Mouse (Mus musculus) kidney, adult 2 months (tissue): Measurements from ENCODE around the gene Cyp4f40.
"Not testable (repeated sequence)": the region's sequence is repeated elsewhere in the genome, so short reads cannot be mapped to it uniquely, and the experiment has no call there.

Source experiments
- CTCF ChIP-seq: fragments of 200-500 bp; conservative IDR thresholded peaks from 2 replicates; pipeline ENCODE4 v1.5.1; 2011; ENCODE audit warnings: low read depth, mild to moderate bottlenecking, control low read depth, low read length, moderate library complexity, mixed read lengths; ENCODE audit not compliant: insufficient read depth, insufficient read length
- POLR2A ChIP-seq: fragments of 200-500 bp; IDR thresholded peaks from one replicate; pipeline ENCODE4 v1.6.1; 2011; ENCODE audit warnings: low read depth, low read length, control low read depth

DNA sequence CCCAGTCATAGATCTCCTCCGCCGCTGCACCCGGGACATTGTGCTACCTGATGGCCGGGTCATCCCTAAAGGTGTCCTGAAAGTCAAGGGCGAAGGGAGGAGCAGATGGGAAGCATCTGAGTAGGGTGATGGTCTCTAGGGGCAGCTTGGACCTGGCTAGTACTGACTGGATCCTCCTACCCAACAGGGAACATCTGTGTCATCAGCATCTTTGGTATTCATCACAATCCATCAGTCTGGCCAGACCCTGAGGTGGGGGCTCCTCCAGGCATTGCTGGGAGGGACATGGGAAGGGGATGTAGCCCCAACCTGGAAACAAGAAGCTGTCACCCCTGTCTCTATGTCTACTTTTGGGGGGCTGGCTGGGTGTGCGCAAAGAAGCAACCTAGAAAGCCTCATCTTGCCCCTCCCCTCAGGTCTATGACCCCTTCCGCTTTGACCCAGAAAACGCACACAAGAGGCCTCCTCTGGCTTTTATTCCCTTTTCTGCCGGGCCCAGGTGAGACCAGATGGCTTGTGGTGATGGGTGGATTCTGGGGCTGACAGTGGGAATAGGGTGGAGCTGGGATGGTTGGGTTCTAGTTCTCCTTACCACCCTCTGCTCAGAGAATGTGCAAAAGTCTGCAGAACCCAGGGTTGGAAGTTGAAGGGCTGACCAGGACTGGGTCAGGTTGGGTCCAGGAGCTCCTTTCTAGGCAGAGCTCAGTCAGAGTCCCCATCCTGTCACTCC, 24.3 kb upstream of the Cyp4f40 start:
- not testable (repeated sequence) for TF ChIP-seq CTCF, POLR2A
